Mouse (Mus musculus) T-helper 2 cell (primary cell): ENCODE results near the gene Hdac4.

Experiments
- in situ Hi-C: fragments of 300-600 bp; cut with MboI, MseI; formaldehyde crosslinking; loops from one replicate; pipeline ENCODE4 v1.15.1; 2025; ENCODE audit warnings: high pct_unique_total_duplicates

Gene Hdac4

DNA sequence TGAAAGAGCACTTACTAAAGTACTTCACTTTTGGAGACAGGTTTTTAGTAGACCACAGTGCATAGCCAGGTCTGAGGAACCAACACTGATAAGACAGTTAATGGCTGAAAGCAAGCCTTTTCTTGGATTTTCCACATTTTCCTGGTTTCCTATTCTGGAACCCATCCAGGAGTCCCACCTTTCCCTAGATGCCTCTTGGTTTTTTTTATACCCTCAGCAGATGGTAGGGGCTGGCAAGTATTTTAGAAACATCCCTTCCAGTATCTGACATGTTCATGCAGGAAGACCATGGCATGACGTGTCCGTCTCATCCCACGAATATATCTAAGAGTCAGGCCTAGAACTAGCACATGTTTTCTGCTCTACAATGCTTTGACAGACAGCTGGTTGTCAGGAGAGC, 59.1 kb downstream of the Hdac4 start:
- in situ Hi-C loops: no loop called here

- in situ Hi-C loops: no loop called here
These were observed 63.3 kb downstream of the Hdac4 start for GRCm38 (mm10) chr1:92132181-92132580.

DNA sequence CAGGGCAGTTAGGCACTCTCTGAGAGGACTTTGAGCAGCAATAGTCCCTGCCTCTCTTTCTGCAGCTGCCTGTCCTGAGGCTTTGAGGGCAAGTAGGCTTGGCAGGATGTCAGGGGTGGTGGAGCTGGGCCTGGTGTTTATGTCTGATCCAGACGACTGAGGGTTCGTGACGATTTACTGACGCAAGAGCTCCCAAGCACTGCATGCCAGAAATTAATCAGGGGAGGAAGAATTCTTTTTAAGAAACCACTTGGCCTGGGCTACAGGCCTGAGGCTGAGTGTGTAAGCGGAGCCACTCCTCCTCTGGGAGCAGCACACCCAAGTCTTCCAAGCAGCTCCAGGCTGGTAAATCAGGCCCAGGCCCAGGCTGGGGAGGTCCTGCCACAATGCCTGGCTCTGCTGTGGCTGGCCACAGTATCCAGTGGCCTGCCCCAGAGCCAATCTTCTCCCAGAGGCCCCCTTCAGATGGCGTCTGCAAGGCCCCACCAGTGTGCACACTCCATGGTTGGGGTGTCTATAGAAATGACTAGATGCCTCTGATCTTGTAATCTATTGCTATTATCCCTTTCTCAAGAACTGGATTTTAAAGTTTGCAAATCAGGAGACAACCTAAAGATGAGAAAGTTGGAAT, 64.9 kb downstream of the Hdac4 start:
- in situ Hi-C loops: no loop called here

GRCm38 (mm10) chr1:92129751-92130150, 65.7 kb downstream of the Hdac4 start:
- in situ Hi-C loops: no loop called here

GRCm38 (mm10) chr1:92127785-92128184, 67.7 kb downstream of the Hdac4 start:
- in situ Hi-C loops: no loop called here

- in situ Hi-C loops: no loop called here
These were observed 68.1 kb downstream of the Hdac4 start for GRCm38 (mm10) chr1:92127366-92127765.

DNA sequence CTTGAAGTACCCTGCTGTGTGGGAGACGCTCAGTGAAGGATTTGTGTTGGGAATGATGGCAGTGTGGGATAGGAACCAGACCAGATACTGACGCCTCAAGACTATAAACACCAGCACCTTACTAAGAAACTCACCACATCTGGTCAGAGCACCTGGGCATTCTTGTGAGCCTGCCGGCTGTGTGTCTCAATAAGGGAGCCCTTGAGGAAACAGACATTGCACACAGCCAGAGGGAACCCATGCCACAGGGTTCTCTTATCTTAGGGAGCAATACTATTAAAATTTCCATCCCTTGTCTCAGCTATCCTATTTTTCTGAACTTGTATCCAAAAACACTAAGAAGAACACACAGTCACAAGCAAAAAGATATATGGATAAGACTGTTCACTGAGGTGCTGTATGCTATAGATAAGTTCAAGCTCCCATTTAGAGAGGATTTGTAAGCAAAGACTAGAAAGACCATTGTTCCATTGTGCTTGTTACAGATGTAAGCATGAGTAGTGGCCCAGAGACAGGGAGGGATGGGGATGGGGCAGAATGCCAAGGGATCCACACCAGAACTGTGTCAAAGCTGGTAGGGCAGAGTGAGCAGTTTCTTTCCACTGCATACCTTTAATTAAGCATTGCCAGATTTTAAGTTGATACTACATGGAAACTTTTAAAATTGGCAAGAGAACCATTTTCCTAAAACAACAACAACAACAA, 70.8 kb downstream of the Hdac4 start:
- in situ Hi-C loops: no loop called here

DNA sequence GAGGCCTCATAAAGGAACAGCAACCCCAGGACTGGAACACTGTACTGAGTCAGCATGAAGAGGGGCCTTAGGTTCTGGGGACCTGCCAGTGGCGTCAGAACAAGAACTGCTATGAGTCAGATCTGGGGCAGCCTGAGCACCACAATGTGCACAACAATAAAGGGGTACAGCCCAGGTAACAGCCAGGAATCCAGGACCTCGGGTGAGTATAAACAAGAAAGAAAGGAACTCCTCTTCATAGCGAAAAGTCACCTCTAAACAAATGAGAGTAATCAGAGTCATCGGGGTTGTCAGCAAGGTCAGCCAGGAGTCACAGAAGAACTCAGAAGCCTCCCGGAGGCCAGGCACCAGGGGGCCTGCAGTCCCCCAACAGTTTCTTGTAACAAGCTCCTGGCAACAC, 76.2 kb downstream of the Hdac4 start:
- in situ Hi-C loops: no loop called here

DNA sequence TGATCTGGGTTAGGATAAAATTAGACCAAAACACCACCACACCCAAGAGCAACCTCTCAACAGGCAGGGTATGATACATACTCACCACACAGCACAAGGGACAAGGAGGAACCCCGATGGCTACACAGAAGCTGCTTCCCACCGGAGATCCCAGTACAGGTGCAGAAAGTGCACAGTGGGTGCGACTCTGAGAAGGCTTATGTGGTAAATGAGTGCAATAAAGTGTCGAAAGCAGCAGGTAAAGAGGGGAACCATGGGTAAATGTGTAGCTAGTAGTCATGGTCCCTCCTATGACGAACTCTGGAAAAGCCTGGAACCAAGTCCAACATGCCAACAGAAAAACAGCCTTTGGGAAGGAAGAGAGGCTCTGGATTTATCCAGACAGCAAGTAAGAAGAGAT, 77.9 kb downstream of the Hdac4 start:
- in situ Hi-C loops: no loop called here

- in situ Hi-C loops: no loop called here
These were observed 79.3 kb downstream of the Hdac4 start for GRCm38 (mm10) chr1:92116169-92116568.

DNA sequence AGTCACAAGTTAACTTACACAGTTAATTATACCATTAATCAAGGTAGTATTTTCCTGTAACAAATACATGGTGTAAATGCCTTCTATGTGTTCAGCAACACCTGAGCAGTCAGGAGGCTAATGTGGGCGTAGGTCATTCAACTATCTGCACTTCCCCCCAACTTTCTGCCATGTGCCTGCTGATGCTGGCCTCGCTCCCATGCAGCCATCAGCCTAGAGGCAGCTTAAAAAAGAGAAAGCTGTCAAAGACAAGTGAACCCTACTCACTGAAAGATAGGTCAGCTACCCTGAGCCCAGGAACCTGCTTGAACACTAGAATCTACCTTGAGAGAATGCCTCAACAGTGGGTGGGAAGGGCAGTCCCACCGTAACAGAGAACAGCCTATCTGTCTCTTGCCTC, 81.4 kb downstream of the Hdac4 start:
- in situ Hi-C loops: no loop called here

DNA sequence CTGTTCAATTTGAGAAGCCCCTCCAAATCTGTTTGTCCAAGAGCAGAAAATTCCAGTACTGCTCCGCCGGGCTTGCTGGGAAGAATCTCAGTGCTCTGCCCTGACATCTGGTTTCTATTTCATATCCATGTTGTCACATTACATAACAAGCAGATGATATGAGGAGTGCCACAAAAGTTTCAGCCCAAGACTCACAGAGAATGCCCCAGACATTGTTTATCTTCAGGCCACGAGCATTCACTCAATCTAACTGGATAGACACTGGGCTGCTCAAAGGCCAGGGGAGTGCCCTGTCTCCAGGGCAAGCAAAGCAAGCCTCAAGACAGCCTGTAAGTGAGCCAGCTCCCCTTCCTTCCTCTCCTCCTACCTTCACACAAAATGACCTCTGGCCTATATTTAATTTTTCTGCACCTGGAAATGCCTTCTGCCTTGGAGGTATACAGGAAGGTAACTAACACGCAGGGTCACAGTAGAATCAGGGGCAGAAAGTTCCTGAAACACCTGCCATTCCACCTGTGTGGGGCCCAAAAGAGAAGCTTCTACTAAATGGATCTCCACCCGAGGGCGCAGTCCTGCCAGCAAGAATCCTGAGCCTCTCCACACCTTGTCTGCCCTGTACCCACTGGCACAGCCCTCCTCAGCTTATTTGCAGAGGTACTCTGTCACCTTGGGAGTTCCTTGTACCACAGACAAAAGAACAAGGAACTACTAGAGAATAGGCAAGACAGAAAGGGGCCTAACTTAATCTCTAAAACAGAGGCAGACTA, 82.1 kb downstream of the Hdac4 start:
- in situ Hi-C loops: no loop called here

GRCm38 (mm10) chr1:92112591-92112990, 82.9 kb downstream of the Hdac4 start:
- in situ Hi-C loops: no loop called here

- in situ Hi-C loops: no loop called here
These were observed 83.9 kb downstream of the Hdac4 start for GRCm38 (mm10) chr1:92111551-92111950.

DNA sequence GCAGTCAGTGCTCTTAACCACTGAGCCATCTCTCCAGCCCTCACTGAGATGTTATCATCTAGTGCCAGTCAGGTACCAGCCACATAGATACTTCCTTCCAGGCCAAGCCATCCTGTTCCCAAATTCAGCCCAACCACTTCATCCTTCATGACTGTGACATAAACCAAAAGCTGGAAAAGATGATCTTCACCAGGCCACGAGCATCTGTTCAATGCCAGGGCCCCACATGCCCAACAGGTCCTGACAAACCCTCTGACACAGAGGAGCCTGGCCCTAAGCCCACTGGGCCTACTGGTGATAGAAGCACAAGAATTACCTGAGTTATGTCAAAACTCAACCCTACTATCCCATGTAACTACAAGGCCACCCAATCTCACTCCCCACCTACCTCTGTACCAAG, 84.5 kb downstream of the Hdac4 start:
- in situ Hi-C loops: no loop called here

GRCm38 (mm10) chr1:92109221-92109620, 86.3 kb downstream of the Hdac4 start:
- in situ Hi-C loops: no loop called here

DNA sequence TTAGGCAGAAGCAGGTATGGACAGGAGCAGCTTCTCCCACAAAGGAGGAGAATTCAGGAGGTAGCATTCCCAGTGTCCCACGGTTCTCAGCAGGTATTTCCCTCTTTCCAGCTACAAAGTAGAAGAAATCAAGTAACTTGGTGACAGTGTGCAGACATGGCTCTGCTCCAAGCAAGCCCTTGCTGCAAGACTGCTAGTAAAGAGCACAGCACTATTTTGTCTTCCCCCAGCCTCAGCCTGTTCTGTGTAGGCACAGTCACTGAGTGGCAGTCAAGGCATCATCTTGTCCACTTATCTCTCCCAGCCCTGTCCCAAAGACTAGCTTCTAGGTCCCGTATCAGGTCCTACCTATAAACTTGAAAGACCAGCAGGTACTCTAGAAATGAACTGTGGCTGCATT, 86.9 kb downstream of the Hdac4 start:
- in situ Hi-C loops: no loop called here

DNA sequence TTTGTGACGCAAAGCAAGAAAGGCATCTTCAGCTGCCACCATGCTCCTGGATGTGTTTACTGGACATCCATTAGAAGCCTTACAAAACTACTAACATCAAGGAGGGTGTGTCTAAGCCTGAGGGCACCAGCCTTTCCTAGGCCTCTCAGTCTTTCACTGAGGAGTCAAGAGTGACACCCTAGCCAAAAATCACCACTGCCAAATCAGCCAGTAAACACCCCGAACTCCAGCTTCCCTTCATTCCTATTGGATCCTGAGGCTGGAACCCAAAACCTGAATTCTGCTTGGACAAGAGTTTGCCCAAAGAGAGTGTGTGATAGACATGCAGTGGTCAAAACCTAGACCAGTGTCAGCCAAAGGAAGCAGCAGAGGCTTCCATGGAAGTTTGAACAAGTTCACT, 87.5 kb downstream of the Hdac4 start:
- in situ Hi-C loops: no loop called here

- in situ Hi-C loops: no loop called here
These were observed 88.0 kb downstream of the Hdac4 start for GRCm38 (mm10) chr1:92107521-92107920.

GRCm38 (mm10) chr1:92106486-92107160, 88.9 kb downstream of the Hdac4 start:
- in situ Hi-C loops: no loop called here

DNA sequence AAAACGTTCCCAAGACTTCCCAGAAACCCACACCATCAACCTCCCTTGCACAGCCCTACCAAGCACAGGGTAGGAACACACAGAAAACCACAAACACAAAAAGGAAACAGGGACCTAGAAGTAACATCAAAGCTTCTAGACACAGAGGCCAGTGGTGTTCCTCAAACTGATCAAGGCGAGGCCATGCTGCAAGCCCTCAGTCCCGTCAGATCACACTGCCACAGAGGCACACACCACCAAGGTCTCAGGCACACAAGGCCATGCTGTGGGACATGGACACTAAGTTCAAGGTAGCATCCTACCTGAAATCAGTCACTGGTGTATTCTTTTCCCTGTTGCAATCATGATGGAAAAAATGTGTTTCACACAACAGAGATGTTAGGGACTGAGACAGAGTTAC, 90.8 kb downstream of the Hdac4 start:
- in situ Hi-C loops: no loop called here

DNA sequence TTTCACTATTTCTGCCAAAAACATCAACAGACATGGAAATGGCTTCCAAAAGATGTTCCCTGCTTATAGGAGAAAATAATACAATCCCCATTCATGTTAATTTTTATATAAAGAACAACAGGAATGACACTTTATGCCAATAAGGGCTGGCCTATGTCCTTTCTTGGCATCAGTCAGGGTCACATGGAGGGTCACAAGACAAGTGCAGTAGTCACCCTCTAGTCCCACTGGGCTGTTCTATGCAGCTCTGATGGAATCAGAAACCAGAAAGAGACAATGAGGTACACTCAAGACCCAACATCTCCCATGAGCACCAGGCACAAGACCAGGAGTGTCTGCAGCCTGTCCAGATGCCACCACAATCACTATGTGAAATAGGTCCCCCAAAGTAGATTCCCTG, 91.5 kb downstream of the Hdac4 start:
- in situ Hi-C loops: no loop called here
